Mouse (Mus musculus): ENCODE measurements around the gene Gipr. TPM values are rescaled to one million over a fixed set of nuclear protein-coding genes. Genes with fewer than 3 reads are reported as not detected.

The Gipr gene
- polyA plus RNA-seq, 1 experiment: 0.28 TPM

DNA sequence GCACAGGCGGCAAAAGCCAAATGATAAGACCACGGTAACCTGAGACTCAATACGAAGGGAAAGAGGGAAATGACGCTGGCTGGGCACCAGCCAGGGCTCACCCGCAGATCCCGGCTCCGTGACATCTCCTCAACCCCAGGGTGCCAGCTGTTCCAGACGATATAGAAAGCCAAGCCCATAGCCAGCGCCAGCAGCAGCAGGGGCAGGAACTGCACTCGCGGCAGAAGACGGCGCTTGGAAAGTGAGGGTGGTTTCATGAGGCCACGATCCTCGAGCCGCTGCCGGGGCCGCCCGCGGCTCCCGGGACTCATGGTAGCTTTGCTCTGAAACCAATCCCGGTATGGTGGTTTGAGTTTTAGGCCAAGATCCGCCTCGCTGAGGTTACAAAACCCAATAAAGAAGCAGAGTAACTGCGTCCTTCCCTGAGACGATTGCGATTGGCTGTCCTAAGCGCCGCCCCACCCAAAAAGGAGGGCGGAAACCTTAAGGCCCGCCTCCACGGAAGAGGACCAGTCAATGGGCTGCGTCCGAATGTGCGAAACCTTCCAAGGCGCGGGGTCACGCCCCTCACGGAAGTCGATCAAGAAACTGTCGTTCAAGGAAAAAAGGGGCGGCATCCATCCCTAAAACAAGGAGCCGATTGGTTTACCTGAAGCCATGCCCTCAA is 16.9 kb downstream of the Gipr start, which contains the start of gene Qpctl:
Qpctl (minus strand) TSS at position 417 of the 667 bp plus-strand sequence.
- DNase-seq (ENCODE audit: low spot score): peak; percentile 83

DNA sequence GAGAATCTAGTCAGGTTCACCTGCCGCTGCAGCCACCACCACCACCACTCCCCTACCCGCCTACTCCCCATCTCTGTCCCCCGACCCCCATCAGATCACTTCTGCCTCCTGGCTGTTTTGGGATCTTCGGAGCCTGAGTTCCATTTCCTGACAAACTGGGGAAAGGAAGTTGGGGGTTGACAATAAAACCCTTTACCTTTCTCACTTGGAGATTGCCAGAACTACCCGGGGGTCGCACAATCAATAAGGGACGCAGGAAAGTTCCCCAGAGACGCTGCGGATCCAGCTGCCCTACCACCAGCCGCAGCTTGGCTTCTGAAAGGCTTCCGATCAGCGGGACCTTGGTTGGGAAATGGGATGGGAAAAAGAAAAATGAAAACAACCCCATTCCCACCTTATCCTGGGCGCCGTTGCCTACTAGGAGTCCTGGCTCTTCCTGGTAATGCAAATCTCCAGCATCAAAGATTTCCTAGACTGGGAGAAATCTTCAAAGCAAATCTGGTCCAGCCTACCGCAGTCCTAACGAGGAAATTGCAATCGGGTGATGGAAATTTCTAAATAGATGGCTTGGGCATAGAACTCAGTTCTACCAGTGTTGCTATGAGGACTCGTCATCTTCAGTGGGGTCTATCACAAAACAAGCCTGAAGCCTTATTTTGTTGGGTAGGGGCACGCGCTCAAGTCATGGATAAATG is 17.6 kb downstream of the Gipr start:
- DNase-seq (ENCODE audit: low spot score): no peak

DNA sequence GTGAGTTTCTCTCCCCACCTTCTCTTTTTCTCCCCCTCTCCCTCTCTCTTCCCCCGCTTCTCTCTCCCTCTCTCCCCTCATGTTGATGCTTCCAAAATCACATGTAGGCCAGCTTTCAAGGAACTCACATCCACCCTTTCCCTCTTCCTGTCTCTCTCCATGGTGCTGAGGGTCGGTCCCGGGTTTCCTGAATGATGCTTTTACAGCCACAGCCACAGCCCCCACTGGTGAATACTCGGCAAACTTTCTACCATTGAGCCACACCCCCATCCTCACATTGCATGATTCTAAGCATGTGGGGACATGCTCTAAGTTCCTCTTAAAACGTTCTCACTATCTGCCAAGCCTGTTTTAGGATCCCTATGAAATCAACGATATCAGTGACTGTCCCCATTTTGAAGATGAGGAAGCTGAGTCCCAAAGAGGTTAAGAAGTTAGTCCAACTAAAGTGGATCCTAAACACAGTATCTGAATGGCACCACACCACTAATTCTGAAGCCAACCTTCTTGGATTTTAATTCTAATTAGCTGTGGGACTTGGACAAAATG is 18.4 kb downstream of the Gipr start:
- no peak for DNase-seq (ENCODE audit: low spot score)

DNA sequence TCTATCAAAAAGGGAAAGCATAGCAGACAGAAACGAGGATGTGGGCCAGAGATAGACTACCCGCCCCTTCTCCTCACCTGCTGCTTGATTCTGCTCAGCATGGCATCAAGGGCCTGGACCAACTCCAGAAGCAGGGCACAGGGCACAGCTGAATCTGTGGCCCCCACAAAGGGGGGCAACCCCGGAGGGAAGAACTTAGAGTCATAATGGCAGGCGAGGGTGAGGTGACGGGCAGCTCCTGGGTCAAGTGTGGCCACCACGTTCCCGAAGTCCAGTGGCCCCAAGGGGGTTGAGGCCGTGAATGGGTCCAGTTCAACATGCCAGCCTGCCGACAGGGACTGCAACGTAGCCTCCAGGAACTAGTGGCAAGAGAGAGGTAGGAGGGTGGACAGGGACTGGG is 19.1 kb downstream of the Gipr start:
- DNase-seq (ENCODE audit: low spot score): no peak

DNA sequence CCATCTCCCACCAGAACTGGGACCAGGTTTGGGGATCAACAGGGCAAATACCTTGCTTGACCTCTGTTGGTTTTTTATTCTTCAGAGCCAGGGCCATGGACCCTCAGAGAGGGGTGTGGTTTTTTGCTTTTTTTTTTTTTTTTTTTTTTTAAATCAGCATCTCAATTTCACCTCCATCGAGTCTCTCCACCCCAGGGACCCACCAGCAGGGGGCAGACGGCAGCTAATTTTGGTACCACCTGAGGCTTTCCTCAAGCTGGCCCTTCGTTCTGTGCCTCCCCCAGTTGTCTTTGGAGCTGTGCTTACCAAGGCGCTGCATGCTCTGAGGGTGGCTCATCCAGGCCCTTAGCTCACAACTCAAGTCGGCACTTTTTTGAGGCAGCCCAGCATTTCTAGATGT is 28.5 kb downstream of the Gipr start:
- no peak for DNase-seq (ENCODE audit: low spot score)

DNA sequence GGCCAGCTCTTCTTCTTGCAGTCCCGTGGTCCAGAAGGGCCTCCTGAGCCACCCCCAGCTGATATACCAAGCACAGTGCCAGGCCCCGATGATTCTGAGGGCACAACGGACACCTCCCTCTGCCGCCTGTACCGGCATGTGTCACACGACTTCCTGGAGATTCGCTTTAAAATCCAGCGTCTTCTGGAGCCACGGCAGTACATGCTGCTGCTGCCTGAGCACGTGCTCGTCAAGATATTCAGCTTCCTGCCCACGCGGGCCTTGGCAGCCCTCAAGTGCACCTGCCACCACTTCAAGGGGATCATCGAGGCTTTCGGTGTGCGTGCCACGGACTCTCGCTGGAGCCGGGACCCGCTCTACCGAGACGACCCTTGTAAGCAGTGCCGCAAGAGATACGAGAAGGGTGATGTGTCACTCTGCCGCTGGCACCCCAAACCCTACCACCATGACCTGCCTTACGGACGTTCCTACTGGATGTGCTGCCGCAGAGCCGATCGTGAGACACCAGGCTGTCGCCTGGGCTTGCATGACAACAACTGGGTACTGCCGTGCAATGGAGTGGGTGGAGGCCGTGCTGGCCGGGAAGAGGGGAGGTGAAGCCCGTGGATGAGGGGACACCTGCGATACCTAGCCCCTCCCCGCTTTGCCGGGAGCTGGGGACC is 29.1 kb downstream of the Gipr start:
- no peak for DNase-seq (ENCODE audit: low spot score)

DNA sequence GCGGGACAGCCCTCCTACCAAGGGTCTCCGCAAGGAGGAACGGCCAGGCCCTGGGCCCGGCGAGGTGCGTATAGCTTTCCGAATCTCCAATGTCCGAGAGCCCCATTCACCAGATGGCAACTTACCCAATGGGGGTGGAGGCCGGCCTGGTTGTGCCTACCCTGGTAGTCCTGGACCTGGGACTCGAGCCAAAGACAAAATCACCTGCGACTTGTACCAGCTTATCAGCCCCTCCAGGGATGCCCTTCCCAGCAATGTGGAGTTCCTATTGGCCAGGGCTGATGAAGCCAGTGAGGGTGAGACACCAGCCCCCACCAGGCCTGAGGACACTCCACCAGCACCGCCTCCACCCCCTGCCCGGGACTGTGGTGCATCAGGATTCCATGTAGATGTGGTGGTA is 29.8 kb downstream of the Gipr start:
- no peak for DNase-seq (ENCODE audit: low spot score)

DNA sequence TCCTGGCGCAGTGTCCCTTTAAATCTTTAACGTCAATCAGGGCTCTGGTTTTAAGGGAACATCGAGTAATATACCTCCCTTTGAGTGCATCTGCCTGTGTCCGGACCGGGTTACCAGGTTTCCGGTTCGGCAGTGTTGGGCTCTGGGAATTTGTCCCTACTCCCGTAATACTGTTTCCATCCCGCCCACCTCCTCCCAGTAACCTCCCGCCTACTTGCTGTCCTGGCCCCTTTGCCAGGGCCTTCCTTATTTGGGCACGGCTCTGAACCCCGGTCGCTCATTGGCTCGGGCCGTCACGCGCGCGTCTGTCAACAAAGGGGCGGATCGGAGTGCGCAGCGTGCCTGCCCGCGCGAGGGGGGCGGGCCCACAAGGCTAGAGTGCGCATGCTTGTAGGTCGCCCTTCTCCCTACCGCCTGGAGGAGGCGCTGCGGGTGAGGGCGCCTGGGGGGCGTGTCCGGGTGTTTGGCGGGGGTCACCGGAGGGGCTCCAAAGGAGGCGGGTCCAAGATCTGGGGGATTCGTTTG is 34.5 kb downstream of the Gipr start:
- DNase-seq (ENCODE audit: low spot score): peak; percentile 89

DNA sequence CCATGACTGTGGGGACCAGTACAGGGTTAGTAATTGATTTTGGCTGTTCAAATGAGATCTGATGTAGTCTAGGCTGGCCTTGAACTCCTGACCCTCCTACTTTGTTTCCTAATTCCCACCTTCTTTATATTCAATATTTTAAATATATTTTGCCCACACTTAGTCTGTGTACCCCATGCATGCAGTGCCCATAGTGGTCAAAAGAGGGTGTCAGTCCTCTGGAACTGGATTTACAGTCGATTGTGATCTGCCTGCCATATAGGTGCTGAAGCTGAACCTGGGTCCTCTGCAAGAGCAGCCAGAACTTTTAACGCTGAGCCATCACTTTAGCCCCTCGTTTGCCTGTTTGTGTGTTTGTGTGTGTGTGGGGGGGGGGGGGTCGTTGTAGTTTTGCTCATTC is 35.3 kb downstream of the Gipr start:
- DNase-seq (ENCODE audit: low spot score): no peak

DNA sequence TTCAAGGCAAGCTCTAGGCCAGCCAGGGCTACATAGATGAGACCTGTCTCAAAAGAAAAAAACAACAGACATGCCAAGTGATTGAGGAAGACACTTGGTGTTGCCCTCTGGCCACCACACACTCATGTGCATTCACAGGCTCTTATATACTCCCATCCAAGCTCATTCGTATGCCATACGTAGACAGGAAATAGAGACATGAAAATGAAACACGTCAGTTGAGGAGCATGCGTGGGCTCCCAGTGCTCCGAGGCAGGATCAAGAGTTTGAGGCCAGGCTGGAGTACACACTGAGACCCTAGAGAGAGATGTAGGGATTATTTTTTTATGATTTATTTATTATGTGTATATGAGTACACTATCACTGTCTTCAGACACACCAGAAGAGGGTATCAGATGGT is 36.5 kb downstream of the Gipr start:
- no peak for DNase-seq (ENCODE audit: low spot score)

DNA sequence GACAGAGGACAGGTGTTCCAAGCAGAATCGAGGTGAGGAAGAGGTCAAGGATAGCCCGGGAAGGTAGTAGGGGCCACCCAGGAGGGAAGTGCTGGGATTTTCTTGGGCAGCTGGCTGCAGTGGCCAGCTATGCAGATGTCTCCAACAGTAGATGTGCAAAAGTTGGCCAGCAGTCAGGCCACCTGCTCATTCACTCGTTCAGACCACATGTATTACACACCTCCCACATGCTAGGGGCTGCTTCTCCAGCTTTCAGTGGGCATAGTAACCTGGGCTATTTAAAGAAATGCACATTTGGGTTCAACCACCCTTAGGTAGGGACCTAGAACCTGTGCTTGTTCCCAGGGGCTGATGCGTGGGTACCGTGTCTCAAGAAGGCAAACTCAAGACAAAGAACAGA is 38.2 kb downstream of the Gipr start:
- DNase-seq (ENCODE audit: low spot score): no peak

DNA sequence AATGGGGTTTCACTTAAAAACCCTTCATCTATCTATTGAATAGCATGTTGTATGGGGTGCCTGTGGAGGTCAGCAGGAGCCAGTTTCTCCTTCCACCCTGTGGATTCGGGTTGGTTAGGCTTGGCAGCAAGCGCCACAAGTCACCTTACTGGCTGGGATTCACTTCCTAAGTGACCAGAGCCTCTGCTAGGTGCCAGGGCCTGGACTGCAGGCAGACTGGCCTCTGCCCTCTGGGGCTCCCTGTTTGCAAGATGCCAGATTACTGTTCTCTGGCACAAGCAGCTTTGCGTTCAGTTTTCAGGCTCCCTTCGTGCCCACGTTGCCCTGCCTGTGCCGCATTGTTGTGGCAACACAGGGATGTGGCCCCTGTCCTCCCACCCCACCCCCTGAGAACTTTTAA is 41.2 kb downstream of the Gipr start:
- DNase-seq (ENCODE audit: low spot score): no peak

DNA sequence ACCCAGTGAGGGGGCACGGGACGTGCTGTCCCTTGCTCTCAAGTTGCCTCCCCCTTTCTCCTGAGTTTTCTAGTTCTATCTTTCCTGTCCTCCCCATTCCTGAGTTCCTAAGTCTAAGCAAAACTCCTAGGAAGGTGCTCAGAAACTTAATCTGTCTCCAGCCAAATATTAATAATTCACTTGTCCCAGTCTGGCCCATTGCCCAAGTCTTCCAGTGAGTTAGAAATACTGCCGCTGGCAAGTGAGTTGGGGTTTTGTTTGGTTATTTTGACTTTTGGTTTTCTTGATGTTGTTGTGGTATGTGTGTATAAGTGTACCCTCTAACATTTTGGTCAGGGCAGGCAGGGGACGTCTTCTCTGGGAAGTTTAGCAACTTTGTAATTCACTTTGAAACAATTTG is 44.2 kb downstream of the Gipr start:
- no peak for DNase-seq (ENCODE audit: low spot score)

DNA sequence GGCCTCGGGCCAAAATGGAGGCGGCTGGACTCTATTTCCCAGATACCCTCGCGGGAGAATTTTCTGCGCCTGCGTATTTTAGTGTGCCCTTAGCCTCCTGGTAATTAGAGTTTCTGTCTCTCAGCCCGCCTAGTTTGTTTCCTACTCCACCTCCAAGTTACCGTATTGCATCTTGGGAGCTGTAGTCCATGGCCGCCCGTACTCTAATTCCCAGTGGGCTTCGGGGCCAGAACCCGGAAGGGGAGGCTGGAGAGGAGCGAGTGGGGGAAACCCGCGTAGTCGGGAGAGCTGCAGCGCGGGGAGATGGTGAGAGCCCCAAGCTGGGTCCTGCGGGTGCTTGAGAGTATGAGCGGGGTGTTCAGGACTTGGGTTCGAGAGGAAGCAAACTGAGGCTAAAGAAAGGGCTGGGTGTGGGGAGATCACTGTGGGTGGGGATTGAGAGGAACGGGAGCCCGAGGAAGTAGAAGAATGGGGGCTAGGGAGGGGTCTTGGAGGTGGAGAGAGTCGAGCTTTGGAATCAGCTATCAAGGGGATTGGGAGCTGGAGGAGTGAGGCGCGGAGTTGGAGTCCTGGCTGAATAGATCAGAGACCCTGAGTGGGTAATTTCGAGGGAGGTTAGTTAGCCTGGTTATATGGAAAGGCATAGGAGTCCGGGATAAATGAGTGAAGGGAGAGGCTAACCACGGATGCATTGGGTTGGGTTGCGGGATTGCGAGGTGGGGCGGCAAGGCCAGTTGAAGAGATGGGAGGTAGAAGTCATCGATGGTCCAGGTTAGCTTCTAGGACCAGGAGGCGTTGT is 46.1 kb downstream of the Gipr start, which contains the start of gene Fbxo46:
Fbxo46 (plus strand) TSS at position 229 of the 799 bp plus-strand sequence.
- peak; percentile 81 for DNase-seq (ENCODE audit: low spot score)

DNA sequence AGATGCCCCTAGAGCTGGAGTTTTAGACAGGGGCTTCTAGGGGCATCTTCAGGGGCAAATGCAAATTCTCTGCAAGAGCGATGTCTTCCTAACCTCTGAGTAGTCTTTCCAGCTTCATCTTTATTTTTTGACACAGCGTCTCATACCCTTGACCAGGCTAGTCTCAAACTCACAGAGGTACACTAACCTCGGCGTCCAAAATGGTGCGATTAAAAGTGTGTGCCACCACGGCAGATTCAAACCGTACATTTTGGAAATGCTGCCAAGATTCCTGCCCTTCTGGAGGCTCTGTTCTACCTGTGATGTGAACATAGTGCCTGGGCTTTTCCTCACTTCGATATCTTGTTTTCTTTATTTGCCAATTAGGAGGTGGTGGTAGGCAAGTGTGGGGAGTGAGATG is 46.8 kb downstream of the Gipr start:
- no peak for DNase-seq (ENCODE audit: low spot score)

DNA sequence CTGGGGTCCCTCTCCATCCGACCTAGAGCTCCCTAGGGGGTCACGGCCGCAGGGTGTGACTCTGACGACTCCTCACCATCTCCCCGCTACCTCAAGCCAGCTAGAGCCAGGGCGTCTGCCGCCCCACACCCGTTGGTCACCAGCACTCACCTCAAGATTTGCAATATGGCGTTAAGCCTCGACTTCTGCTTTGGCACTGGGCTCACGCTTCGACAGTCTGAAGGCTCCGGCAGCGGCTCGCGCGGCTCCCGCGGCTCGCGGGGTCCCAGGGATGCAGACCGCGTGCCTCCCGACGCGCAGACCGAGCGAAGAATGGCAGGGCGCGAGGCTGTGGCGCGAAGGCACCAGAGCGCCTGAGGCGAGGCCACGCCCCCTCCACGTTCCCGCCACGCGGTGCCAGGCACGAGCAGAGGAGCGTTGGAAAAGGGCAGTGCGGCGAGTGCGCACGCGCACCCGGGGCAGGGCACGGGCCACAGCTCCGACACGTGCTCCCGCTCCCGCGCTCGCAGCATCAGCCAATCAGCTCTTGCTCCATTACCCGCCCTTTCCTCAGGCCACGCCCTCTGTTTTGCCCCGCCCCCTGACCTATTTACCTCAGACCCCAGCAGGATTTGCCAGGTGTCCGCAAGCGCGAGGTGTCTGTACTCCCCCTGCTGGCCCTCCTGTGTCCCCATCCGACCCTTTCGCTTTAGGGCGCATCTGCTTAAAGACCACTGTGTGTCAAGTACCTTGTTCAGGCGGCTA is 47.7 kb downstream of the Gipr start, which contains the start of gene Gm4969:
Gm4969 (minus strand) TSS at position 341 of the 744 bp plus-strand sequence.
- peak; percentile 47 for DNase-seq (ENCODE audit: low spot score)

DNA sequence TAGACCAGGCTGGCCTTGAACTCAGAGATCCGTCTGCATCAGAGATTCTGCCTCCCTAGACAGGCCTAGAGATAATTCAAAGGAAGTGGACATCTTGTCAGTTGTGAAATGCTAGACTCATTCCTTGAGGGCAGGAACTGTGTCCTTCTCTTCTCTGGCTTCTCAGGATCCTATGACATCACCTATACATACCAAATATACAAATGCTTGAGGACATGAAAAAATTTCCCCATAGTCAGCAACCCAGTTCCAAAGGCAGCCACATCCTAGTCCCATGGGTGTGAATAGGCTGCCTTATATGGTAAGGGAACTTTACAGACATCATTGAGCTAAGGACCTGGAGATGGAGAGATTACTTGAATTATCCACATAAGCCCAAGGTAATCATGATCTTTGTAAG is 56.4 kb downstream of the Gipr start:
- no peak for DNase-seq (ENCODE audit: low spot score)

DNA sequence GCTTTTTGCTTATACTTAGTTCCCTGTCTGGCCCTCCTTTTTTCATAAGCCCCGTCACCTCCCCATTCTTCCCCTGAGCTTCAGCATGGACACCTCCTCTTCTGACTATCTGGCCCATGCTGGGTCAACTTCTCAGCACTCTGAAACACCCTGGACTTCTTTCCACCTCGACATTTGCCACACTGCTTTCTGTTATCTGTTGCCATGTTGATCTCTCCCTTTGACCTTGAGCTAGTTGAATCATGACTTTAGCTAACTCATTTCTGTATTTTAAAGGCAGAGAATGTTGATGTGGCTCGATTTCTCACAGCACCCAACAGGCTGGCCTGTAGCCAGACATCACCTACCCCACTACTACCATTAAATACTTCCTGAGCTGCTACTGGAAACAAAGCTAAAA is 58.5 kb downstream of the Gipr start:
- DNase-seq (ENCODE audit: low spot score): no peak

All from urinary bladder, adult 2 months (tissue).